Mouse (Mus musculus) embryonic fibroblast, embryonic 13.5 days (primary cell): ENCODE results near the gene Rgs9. TPM values are rescaled to one million over a fixed set of nuclear protein-coding genes. Genes with fewer than 3 reads are reported as not detected.
"Not testable (repeated sequence)": the region's sequence is repeated elsewhere in the genome, so short reads cannot be mapped to it uniquely, and the experiment has no call there.

Source experiments
- H3K27ac ChIP-seq: 2 replicates; pipeline ENCODE4 v1.5.1; 2012; ENCODE audit warnings: low read length, control low read depth, inconsistent platforms; ENCODE audit not compliant: insufficient read depth
- H3K4me1 ChIP-seq: 2 replicates; pipeline ENCODE4 v1.6.1; 2011; ENCODE audit warnings: low read length; ENCODE audit not compliant: control insufficient read depth, insufficient read depth
- H3K4me3 ChIP-seq: 2 replicates; pipeline ENCODE4 v1.5.1; 2011; ENCODE audit warnings: mild to moderate bottlenecking, control low read depth, low read length; ENCODE audit not compliant: insufficient read depth
- CTCF ChIP-seq: IDR thresholded peaks from 2 replicates; pipeline ENCODE4 v1.5.1; 2011; ENCODE audit warnings: mild to moderate bottlenecking, control low read depth, low read length, moderate library complexity, borderline replicate concordance; ENCODE audit not compliant: insufficient read depth
- POLR2A ChIP-seq: IDR thresholded peaks from 2 replicates; pipeline ENCODE4 v1.6.1; 2011; ENCODE audit warnings: low read depth, mild to moderate bottlenecking, control low read depth, low read length, moderate library complexity
- polyA plus RNA-seq: library from polyadenylated mRNA; stranded (reverse); fragments of >200 nt; gene quantifications from 2 replicates; pipeline ENCODE4 v1.2.4, GENCODE M21; 2011; ENCODE audit warnings: low read depth; ENCODE audit not compliant: missing spikeins, insufficient read length

Rgs9 gene
- 0.13 and 0.33 TPM in 2 replicates for polyA plus RNA-seq

DNA sequence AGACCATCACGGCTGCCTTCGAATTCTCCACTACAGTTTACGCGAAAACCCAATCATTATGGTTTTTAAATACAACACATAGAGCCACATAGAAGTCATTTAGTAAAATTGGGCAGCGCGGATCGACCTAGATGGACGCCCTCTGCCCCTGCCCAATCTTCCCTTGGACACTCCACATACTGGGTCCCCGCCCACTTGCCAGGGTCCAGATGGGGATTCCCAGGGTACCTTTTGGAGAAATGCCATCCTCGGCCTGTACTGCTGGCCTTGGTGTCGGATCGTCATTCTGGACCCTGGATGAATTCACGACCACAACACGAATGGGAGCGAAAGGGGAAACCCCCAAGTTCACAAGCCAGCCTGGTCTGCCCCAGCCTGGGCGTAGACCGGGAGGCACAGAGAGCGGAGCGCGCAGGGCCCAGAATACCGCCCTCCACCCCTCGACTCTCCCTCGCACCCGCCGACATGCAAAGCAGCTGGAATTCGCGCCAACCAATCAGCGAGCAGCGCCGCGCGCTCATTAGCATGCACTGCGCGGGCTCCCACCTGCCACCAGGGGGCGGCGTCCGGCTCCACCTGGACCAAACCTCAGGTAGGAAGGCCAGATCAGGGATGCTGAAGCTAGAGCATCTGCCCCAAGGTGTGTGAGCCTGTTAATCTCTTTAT lies at the start of gene Rgs9:
Gene Rgs9 (minus strand): TSS at position 420 of the 666 bp plus-strand sequence.
- no peak for TF ChIP-seq POLR2A
- peak; percentile 66 for TF ChIP-seq CTCF
- Histone ChIP-seq H3K27ac (no peak within 1 kb of the TSS), H3K4me1 (no peaks in the 10 kb centered on the region), H3K4me3 (peak within 1 kb of the TSS; percentile 30; the same call in 1 of the 2 replicates)

DNA sequence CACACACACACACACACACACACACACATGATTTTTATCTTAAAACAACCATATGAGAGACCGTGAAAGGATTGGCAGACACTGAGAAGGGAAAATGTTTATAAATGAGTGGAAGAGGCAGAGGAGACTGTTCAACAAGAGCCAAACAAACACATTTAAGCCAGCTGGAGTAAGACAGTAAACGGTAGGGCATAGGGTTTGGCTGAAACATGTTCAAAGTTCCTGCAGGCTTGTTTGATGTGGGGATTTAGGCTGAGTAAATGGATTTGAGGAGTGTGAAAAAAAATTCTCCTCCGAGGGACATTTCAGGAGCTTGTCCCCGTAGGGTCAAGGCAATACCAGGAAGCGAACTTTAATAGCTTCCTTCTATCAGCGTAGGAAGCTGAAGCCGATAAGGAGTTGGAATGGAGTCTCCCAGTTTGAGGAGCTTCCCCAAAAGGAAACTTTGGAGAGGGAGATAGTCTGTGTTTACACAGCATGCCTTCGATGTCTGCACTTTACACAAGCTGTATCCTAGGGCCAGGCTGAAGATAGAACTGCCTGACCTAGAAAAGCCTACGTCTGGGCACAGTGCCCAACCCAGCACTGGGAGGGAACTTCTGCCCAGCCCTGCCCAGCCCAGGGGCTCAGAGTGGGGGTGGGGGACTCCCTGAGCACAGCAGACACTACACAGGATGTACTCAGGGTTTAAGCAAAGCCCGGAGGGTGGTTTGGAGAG lies 49.5 kb upstream of the Rgs9 start:
- no peak overlapping the region for H3K27ac ChIP-seq
- H3K4me1 ChIP-seq: 0 out of 2 replicates have a peak, but pooled peaks cover 4% of the 10 kb centered on the region
- H3K4me3 ChIP-seq: no peak overlapping the region
- no peak for TF ChIP-seq CTCF
- no peak for TF ChIP-seq POLR2A

DNA sequence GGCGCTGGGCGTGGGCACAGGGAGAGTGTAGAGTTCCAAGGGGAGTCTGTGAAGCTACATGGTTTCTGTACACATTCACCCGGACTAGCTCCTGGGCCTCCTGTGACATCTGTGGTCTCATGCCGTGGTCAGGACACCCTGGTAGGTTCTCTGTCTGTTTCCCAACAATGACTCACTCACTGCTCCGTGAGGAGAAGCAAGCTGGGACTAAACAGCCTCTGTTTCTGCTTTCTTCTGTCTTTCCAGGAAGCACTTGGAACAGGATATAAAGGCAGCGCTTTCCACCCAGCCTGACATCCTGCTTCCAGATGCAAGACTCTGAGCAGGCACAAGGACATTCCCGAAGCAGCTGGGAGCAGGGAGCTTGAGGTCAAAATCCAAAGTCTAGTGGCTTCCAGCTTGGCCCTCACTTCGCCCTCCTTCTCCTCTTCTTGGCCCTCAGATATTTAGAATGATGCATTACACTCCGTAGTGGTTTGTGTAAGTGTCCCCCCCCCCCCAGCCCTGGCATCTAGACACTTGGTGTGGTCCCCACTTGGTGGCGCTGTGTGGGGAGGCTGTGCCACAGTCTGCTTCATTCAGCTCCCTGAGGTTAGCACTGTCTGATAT lies 46.2 kb upstream of the Rgs9 start:
- 0 out of 2 replicates have a peak, but pooled peaks cover 4% of the 10 kb centered on the region for H3K4me1 ChIP-seq
- no peak overlapping the region for H3K27ac ChIP-seq
- peak; percentile 40; the same call in 1 of the 2 replicates for TF ChIP-seq CTCF
- no peak for TF ChIP-seq POLR2A
- H3K4me3 ChIP-seq: no peak overlapping the region

DNA sequence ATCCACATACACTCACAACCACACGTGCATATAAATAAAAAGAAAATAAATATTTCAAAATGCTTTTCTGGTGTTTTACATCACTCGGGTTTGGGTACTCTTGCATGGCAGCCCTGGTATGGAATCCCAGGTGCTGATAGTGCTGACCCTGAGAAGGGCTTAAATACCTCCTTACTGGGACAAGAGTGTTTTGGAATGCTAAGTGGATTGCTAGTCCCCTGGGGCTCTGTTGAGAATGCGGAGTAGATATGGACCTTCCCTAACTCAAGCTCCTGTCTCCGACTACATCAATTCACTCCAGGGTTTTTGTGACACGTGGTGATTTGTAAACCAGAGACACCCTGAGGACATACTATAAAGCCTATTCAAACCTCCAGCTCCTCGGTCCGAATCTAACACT lies 45.6 kb upstream of the Rgs9 start:
- TF ChIP-seq POLR2A (no peak), CTCF (no peak)
- Histone ChIP-seq H3K4me1 (0 out of 2 replicates have a peak, but pooled peaks cover 4% of the 10 kb centered on the region), H3K27ac (no peak overlapping the region), H3K4me3 (no peak overlapping the region)

DNA sequence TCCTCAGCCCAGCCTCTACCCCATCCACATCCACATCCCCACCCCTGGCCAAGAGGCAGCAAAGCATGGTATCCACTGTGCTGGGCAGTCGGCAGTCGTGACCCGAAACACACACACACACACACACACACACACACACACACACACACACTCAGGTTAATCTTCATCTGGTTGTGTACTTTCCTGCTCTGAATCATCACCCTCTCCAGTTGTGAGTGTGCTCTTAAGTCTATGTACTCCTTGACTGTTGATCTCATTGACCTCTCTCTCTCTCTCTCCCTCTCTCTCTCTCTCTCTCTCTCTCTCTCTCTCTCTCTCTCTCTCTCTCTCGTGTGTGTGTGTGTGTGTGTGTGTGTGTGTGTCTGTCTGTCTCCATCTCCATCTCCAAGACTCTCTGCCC lies 44.7 kb upstream of the Rgs9 start:
- not testable (repeated sequence) for H3K4me3 ChIP-seq, H3K27ac ChIP-seq, H3K4me1 ChIP-seq

DNA sequence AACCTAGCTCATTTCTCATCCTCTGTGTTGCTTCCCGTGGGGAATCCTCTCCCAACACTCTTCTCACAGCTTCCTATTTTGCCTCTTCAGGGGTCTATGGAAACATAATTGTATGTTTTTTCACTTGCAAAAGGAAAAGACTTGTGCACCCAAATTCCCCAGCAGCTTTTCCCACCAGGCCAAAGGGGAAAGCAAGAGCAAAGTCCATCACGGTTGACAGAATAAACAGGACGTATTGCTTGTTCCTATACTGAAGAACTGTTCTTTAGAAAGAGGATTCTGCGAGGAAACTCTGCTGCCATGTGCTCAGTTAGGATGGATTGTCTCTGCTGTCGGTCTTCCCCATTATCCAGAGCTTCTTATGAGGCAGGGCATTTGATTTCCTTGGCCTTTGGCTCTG lies 42.6 kb upstream of the Rgs9 start:
- Histone ChIP-seq H3K4me1 (0 out of 2 replicates have a peak, but pooled peaks cover 4% of the 10 kb centered on the region), H3K27ac (no peak overlapping the region), H3K4me3 (no peak overlapping the region)
- no peak for TF ChIP-seq POLR2A
- TF ChIP-seq CTCF: no peak

DNA sequence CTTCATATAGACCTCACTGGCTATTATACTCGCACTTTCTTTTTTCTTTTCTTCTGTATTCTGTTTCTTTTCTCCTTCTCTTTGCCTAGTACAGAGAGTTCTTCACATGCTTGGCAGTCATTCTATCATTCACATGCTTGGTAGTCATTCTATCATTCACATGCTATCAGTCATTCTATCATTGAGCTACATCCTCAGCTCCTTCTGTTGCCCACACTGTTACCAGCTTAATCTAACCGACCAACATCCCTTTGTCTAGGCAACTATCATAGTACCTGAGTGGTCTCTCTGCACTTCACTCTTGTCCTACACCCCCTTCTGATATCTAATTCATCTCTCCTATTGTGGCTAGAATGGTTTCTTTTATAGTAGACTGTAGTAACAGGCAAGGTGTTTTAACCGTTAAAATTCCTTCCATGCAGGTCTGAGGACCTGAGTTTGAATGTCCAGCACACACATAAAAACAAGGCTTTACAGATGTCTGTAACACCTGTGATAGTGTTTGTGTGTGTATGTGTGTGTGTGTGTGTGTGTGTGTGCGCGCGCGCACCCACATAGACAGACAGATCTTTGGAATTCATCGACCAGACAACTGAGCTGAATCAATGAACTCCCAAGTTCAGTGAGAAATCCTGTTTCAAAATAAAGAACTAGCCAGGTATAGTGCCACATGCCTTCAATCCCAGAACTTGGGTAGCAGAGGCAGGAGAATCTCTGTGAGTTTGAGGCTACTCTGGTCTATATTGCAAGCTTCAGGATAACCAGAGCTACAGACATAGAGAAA lies 41.4 kb upstream of the Rgs9 start:
- Histone ChIP-seq H3K27ac (no peak overlapping the region), H3K4me3 (no peak overlapping the region), H3K4me1 (no peaks in the 10 kb centered on the region)
- TF ChIP-seq CTCF (no peak), POLR2A (no peak)

DNA sequence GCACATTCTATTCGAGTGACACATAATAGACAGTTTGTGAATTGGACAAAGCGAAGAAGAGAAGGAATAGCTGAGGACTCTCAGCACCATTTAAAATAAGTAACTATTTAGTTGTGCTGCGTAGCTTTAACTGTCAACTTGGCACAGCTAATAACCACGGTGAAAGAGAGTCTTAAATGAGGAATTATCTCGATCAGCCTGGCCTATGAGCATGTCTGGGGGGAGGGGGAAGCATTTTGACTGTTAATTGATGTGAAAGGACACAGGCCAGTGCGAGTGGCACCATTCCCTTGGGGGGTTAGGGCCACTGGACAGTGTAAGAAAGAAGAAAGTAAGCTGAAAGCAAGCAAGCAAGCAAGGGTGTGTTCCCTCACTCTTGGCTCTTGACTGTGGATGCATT lies 38.0 kb upstream of the Rgs9 start:
- H3K4me3 ChIP-seq: no peak overlapping the region
- no peak overlapping the region for H3K27ac ChIP-seq
- H3K4me1 ChIP-seq: 0 out of 2 replicates have a peak, but pooled peaks cover 6% of the 10 kb centered on the region
- TF ChIP-seq CTCF: no peak
- no peak for TF ChIP-seq POLR2A

DNA sequence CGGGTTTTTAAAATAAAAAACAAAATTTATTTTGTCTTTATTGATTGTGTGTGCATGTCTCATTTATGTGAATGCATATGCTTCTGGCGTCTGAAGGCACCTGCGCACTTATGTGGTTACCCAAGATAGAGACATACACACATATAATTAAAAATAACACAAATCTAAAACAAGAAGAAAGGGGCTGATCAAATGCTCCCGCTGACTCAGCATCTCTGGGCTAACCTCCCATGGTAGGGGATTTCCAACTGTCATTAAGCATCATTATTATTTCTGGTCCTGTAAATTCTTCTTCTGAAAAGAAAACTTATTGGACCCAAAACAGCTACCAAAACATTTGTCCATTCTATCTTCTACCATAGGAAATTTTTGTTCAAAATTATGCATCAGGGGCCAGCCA lies 36.8 kb upstream of the Rgs9 start:
- no peak overlapping the region for H3K27ac ChIP-seq
- TF ChIP-seq POLR2A: no peak
- TF ChIP-seq CTCF: no peak
- 0 out of 2 replicates have a peak, but pooled peaks cover 8% of the 10 kb centered on the region for H3K4me1 ChIP-seq
- H3K4me3 ChIP-seq: no peak overlapping the region

DNA sequence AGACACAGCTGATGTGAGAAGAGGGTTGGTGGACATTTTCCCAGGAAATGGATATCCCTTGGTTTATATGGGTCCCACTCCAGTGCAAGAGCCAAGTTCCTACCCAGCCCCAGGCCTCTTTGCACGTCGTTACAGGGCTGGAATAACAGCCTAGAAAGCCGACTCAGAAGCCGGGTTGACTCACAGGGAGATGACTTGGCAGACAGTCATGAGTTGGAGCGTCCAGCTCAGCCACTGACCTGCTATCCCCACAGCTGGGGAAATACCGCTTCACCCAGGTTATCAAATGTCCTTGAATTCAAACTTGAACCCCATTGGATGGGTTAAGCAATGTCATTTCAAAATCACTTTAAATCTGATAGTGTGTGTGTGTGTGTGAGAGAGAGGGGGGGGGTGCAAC lies 34.8 kb upstream of the Rgs9 start:
- Histone ChIP-seq H3K4me1 (0 out of 2 replicates have a peak, but pooled peaks cover 10% of the 10 kb centered on the region), H3K27ac (no peak overlapping the region), H3K4me3 (no peak overlapping the region)
- TF ChIP-seq POLR2A (no peak), CTCF (no peak)
